Mouse (Mus musculus) megakaryocyte, embryonic 14.5 days (primary cell): Measurements from ENCODE around the gene Npepps.

ENCODE experiments used
- FLI1 ChIP-seq: IDR thresholded peaks from 2 replicates; pipeline ENCODE4 v1.6.1; 2012; ENCODE audit warnings: low read length, inconsistent platforms, mixed read lengths
- GATA1 ChIP-seq: IDR thresholded peaks from 3 replicates; pipeline ENCODE4 v1.6.1; 2012; ENCODE audit warnings: mixed read lengths, low read length, inconsistent platforms, borderline replicate concordance

- no peak for TF ChIP-seq GATA1
- no peak for TF ChIP-seq FLI1
These were observed 16.1 kb upstream of the Npepps start for GRCm38 (mm10) chr11:97296542-97296941.
